Mouse (Mus musculus): ENCODE measurements around the gene Gtse1. TPM values are rescaled to one million over a fixed set of nuclear protein-coding genes. Genes with fewer than 3 reads are reported as not detected.
A peak's percentile ranks its signal among the peaks of the same experiment; 100 is the strongest.
"Not testable (repeated sequence)": the region's sequence is repeated elsewhere in the genome, so short reads cannot be mapped to it uniquely, and the experiment has no call there.

The Gtse1 gene
- polyA plus RNA-seq, 1 experiment = 2.0 TPM

- no peak for DNase-seq
- Histone ChIP-seq H3K4me3 (replicated peaks; ENCODE audit: extremely low read depth, low read depth, low read length) (peak overlapping the region; percentile 72), H3K4me1 (ENCODE audit: control insufficient read depth, insufficient read depth, low read length) (no peaks in the 10 kb centered on the region)
- TF ChIP-seq POLR2A (IDR thresholded peaks at IDR 0.05; ENCODE audit: borderline replicate concordance, extremely low read depth, low read depth, low read length) = no peak
- no peak for TF ChIP-seq CTCF (IDR thresholded peaks at IDR 0.05; ENCODE audit: insufficient read depth, low read length)
- 10% methylated on average over 15 of the region's 15 CpGs for WGBS
These were observed 510 bp upstream of the Gtse1 start for GRCm38 (mm10) chr15:85858980-85859489.

GRCm38 (mm10) chr15:85865913-85866312 lies 6.4 kb downstream of the Gtse1 start:
- not testable (repeated sequence) for H3K4me1 ChIP-seq (ENCODE audit: control insufficient read depth, insufficient read depth, low read length); DNase-seq; H3K4me3 ChIP-seq (replicated peaks; ENCODE audit: extremely low read depth, low read depth, low read length)
- 90% methylated on average over 7 of the region's 7 CpGs for WGBS

- TF ChIP-seq POLR2A (IDR thresholded peaks at IDR 0.05; ENCODE audit: borderline replicate concordance, extremely low read depth, low read depth, low read length) = no peak
- TF ChIP-seq CTCF (IDR thresholded peaks at IDR 0.05; ENCODE audit: insufficient read depth, low read length) = peak; percentile 97
- 39% methylated on average over 6 of the region's 6 CpGs for WGBS
- Histone ChIP-seq H3K4me3 (replicated peaks; ENCODE audit: extremely low read depth, low read depth, low read length) (no peak overlapping the region), H3K4me1 (ENCODE audit: control insufficient read depth, insufficient read depth, low read length) (no peaks in the 10 kb centered on the region)
- peak; percentile 67 for DNase-seq
These were observed 8.2 kb downstream of the Gtse1 start for GRCm38 (mm10) chr15:85867696-85868095.

GRCm38 (mm10) chr15:85877336-85877735 lies 17.8 kb downstream of the Gtse1 start:
- TF ChIP-seq POLR2A (IDR thresholded peaks at IDR 0.05; ENCODE audit: borderline replicate concordance, extremely low read depth, low read depth, low read length) (no peak), CTCF (IDR thresholded peaks at IDR 0.05; ENCODE audit: insufficient read depth, low read length) (no peak)
- H3K4me3 ChIP-seq (replicated peaks; ENCODE audit: extremely low read depth, low read depth, low read length) = no peak overlapping the region
- WGBS = 95% methylated on average over 7 of the region's 7 CpGs
- peaks cover 6% of the 10 kb centered on the region; the same call in 1 of the 2 replicates for H3K4me1 ChIP-seq (ENCODE audit: control insufficient read depth, insufficient read depth, low read length)
- no peak for DNase-seq

GRCm38 (mm10) chr15:85878848-85879497 lies 19.4 kb downstream of the Gtse1 start, which contains the start of gene Trmu:
TSS of gene Trmu (plus strand) at chr15:85879312.
- TF ChIP-seq POLR2A (IDR thresholded peaks at IDR 0.05; ENCODE audit: borderline replicate concordance, extremely low read depth, low read depth, low read length) = peak; percentile 77; the same call in 1 of the 2 replicates
- peak; percentile 59 for TF ChIP-seq CTCF (IDR thresholded peaks at IDR 0.05; ENCODE audit: insufficient read depth, low read length)
- peak; percentile 85 for DNase-seq
- Histone ChIP-seq H3K4me1 (ENCODE audit: control insufficient read depth, insufficient read depth, low read length) (peaks cover 6% of the 10 kb centered on the region; the same call in 1 of the 2 replicates), H3K4me3 (replicated peaks; ENCODE audit: extremely low read depth, low read depth, low read length) (peak within 1 kb of the TSS; percentile 82)
- under 1% methylated on average over 50 of the region's 50 CpGs for WGBS

- peak overlapping the region; percentile 82 for H3K4me3 ChIP-seq (replicated peaks; ENCODE audit: extremely low read depth, low read depth, low read length)
- TF ChIP-seq CTCF (IDR thresholded peaks at IDR 0.05; ENCODE audit: insufficient read depth, low read length) (no peak), POLR2A (IDR thresholded peaks at IDR 0.05; ENCODE audit: borderline replicate concordance, extremely low read depth, low read depth, low read length) (no peak)
- H3K4me1 ChIP-seq (ENCODE audit: control insufficient read depth, insufficient read depth, low read length) = peaks cover 6% of the 10 kb centered on the region; the same call in 1 of the 2 replicates
- WGBS = 1% methylated on average over 18 of the region's 18 CpGs
- DNase-seq = no peak
These were observed 20.0 kb downstream of the Gtse1 start for GRCm38 (mm10) chr15:85879498-85879895.

- Histone ChIP-seq H3K4me3 (replicated peaks; ENCODE audit: extremely low read depth, low read depth, low read length) (no peak overlapping the region), H3K4me1 (ENCODE audit: control insufficient read depth, insufficient read depth, low read length) (no peaks in the 10 kb centered on the region)
- WGBS = 81% methylated on average over 5 of the region's 5 CpGs
- TF ChIP-seq CTCF (IDR thresholded peaks at IDR 0.05; ENCODE audit: insufficient read depth, low read length) (no peak), POLR2A (IDR thresholded peaks at IDR 0.05; ENCODE audit: borderline replicate concordance, extremely low read depth, low read depth, low read length) (no peak)
- no peak for DNase-seq
These were observed 26.1 kb downstream of the Gtse1 start for GRCm38 (mm10) chr15:85885606-85886005.

GRCm38 (mm10) chr15:85889235-85889634 lies 29.7 kb downstream of the Gtse1 start:
- H3K4me1 ChIP-seq (ENCODE audit: control insufficient read depth, insufficient read depth, low read length) = no peaks in the 10 kb centered on the region
- no peak for DNase-seq
- 90% methylated on average over 4 of the region's 4 CpGs for WGBS
- no peak overlapping the region for H3K4me3 ChIP-seq (replicated peaks; ENCODE audit: extremely low read depth, low read depth, low read length)
- TF ChIP-seq CTCF (IDR thresholded peaks at IDR 0.05; ENCODE audit: insufficient read depth, low read length) (no peak), POLR2A (IDR thresholded peaks at IDR 0.05; ENCODE audit: borderline replicate concordance, extremely low read depth, low read depth, low read length) (no peak)

GRCm38 (mm10) chr15:85891971-85892370 lies 32.4 kb downstream of the Gtse1 start:
- no peak for DNase-seq
- WGBS = 65% methylated on average over 10 of the region's 10 CpGs
- Histone ChIP-seq H3K4me1 (ENCODE audit: control insufficient read depth, insufficient read depth, low read length) (no peaks in the 10 kb centered on the region), H3K4me3 (replicated peaks; ENCODE audit: extremely low read depth, low read depth, low read length) (no peak overlapping the region)
- TF ChIP-seq POLR2A (IDR thresholded peaks at IDR 0.05; ENCODE audit: borderline replicate concordance, extremely low read depth, low read depth, low read length) (no peak), CTCF (IDR thresholded peaks at IDR 0.05; ENCODE audit: insufficient read depth, low read length) (no peak)

- DNase-seq = no peak
- 88% methylated on average over 13 of the region's 13 CpGs for WGBS
- H3K4me3 ChIP-seq (replicated peaks; ENCODE audit: extremely low read depth, low read depth, low read length) = no peak overlapping the region
- TF ChIP-seq CTCF (IDR thresholded peaks at IDR 0.05; ENCODE audit: insufficient read depth, low read length) (no peak), POLR2A (IDR thresholded peaks at IDR 0.05; ENCODE audit: borderline replicate concordance, extremely low read depth, low read depth, low read length) (no peak)
- no peaks in the 10 kb centered on the region for H3K4me1 ChIP-seq (ENCODE audit: control insufficient read depth, insufficient read depth, low read length)
These were observed 33.1 kb downstream of the Gtse1 start for GRCm38 (mm10) chr15:85892498-85893118.

Data from lung, adult 2 months (tissue).